In genomic region chr15:97581724-97582154, GRCm38 (mm10) we compare ENCODE assay signal across 8 mouse cellular contexts.
DNase-seq lines count a peak whose midpoint lies in the region; ATAC-seq and TF ChIP-seq lines count a peak whose summit lies in the region.

No protein-coding gene starts in this region.

- TF ChIP-seq EP300 in lung, postnatal 0 days (IDR thresholded peaks at IDR 0.05) = 0 out of 2 replicates have a peak, but pooled peaks have one; percentile 54

- peak; percentile 84 for TF ChIP-seq CTCF in brain, embryonic 14.5 days (IDR thresholded peaks at IDR 0.05; ENCODE audit: borderline replicate concordance, extremely low read depth, insufficient read depth, insufficient read length)
- peak; percentile 94 for TF ChIP-seq CTCF in lung, postnatal 0 days (IDR thresholded peaks at IDR 0.05)

- no peaks in the 10 kb centered on the region for H3K36me3 ChIP-seq in forebrain, embryonic 15.5 days
- H3K36me3 ChIP-seq in lung, postnatal 0 days (ENCODE audit: insufficient read depth, low read length) = no peaks in the 10 kb centered on the region

- no peak overlapping the region for H3K27ac ChIP-seq in forebrain, embryonic 15.5 days (replicated peaks)
- no peak overlapping the region for H3K27ac ChIP-seq in lung, postnatal 0 days (ENCODE audit: low read length)

- no peak overlapping the region for H3K9ac ChIP-seq in forebrain, embryonic 15.5 days (replicated peaks)
- no peak overlapping the region for H3K9ac ChIP-seq in lung, postnatal 0 days (replicated peaks; ENCODE audit: low read depth)

- H3K9me3 ChIP-seq in forebrain, embryonic 15.5 days = no peaks in the 10 kb centered on the region
- H3K9me3 ChIP-seq in lung, postnatal 0 days (ENCODE audit: low read length) = no peaks in the 10 kb centered on the region

- no peaks in the 10 kb centered on the region for H3K27me3 ChIP-seq in forebrain, embryonic 15.5 days
- H3K27me3 ChIP-seq in lung, postnatal 0 days (replicated peaks; ENCODE audit: insufficient read depth, low read length) = no peaks in the 10 kb centered on the region

- WGBS in forebrain, embryonic 15.5 days = 26% methylated on average over 13 of the region's 13 CpGs
- WGBS in lung, postnatal 0 days = 12% methylated on average over 13 of the region's 13 CpGs

- peak; percentile 78 for DNase-seq in MEL-GATA-1-ER (ENCODE audit: extremely low read depth, low read depth)
- peak; percentile 68 for DNase-seq in brain, embryonic 14.5 days (ENCODE audit: low read depth)
- peak; percentile 94 for DNase-seq in heart, postnatal 4 days
- DNase-seq in layer of hippocampus, postnatal 14 days (ENCODE audit: low spot score in 2 of 2) = peak; percentile 61 to 64
- peak; percentile 94 for DNase-seq in lung, postnatal 0 days (ENCODE audit: low spot score)
- DNase-seq in right cerebral cortex, postnatal 10 days (ENCODE audit: low spot score in 2 of 2) = peak; percentile 61 to 76
- peak; percentile 84 for DNase-seq in urinary bladder, postnatal 25 days (ENCODE audit: low spot score)

- H3K4me3 ChIP-seq in forebrain, embryonic 15.5 days = no peak overlapping the region
- H3K4me3 ChIP-seq in lung, postnatal 0 days (ENCODE audit: low read depth, low read length) = no peak overlapping the region

- no peak overlapping the region for H3K4me2 ChIP-seq in forebrain, embryonic 15.5 days (replicated peaks)
- H3K4me2 ChIP-seq in lung, postnatal 0 days (replicated peaks; ENCODE audit: low read depth, low read length) = no peak overlapping the region

- no peaks in the 10 kb centered on the region for H3K4me1 ChIP-seq in forebrain, embryonic 15.5 days
- H3K4me1 ChIP-seq in lung, postnatal 0 days (ENCODE audit: insufficient read depth, low read depth, low read length) = no peaks in the 10 kb centered on the region

- 0 out of 2 replicates have a peak, but pooled peaks have one; percentile 29 for ATAC-seq in forebrain, embryonic 15.5 days (replicated peaks)
- peak; percentile 93 for ATAC-seq in lung, postnatal 0 days

- no peak for TF ChIP-seq POLR2A in brain, embryonic 14.5 days (IDR thresholded peaks at IDR 0.05; ENCODE audit: borderline replicate concordance, extremely low read depth, insufficient read depth, insufficient read length, poor library complexity, severe bottlenecking)
